ENCODE assay signal across 8 mouse cellular contexts in the genomic region with DNA sequence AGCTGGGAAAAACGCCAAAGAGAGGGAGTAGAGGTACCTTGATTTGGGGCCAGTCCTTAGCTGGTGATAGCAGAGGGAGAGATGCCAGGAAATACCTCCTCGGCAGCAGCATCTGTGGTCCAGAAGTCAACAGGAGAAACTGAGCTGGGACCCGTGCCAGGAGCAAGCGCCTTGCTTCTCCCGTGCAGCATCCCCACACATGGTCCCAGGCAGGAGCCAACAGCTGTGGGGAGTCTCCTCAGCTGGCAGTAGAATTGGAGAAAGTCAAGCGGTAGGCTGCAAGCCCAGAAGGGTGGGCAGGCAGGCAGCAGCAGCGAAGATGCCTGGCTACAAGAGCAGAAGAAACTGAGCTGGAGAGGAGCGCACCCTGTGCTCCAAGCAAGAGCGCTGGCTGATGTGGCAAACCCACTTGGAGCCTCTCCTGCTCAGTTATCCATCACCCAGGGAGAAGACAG. TPM values are rescaled to one million over a fixed set of nuclear protein-coding genes. Genes with fewer than 3 reads are reported as not detected.
DNase-seq lines count a peak whose midpoint lies in the region; ATAC-seq and TF ChIP-seq lines count a peak whose summit lies in the region.

TSS of gene Gpr88 (minus strand) at position 427 of the 455 bp plus-strand sequence.

- no peak for TF ChIP-seq CTCF in forebrain, postnatal 0 days (IDR thresholded peaks at IDR 0.05; ENCODE audit: low read depth)
- TF ChIP-seq CTCF in lung, adult 2 months (IDR thresholded peaks at IDR 0.05; ENCODE audit: insufficient read depth, low read length), result no peak

- peak; percentile 77 for ATAC-seq in forebrain, postnatal 0 days
- no peak for ATAC-seq in megakaryocyte progenitor cell, adult 5-6 weeks (replicated peaks; ENCODE audit: poor library complexity)

- no peaks in the 10 kb centered on the region for H3K36me3 ChIP-seq in forebrain, postnatal 0 days (ENCODE audit: insufficient read depth)

- peak; percentile 93 for DNase-seq in 3T3-L1 (ENCODE audit: low read depth, low spot score)
- DNase-seq in cerebellum, adult 18-20 months, result peak; percentile 7 to 23
- DNase-seq in forebrain, postnatal 0 days, result peak; percentile 85
- peak; percentile 61 to 64 for DNase-seq in heart, postnatal 36 days
- DNase-seq in layer of hippocampus, postnatal 10 days (ENCODE audit: low spot score in 2 of 2), result peak; percentile 50 to 65
- DNase-seq in lung, adult 2 months, result peak; percentile 37
- peak; percentile 61 for DNase-seq in ovary, postnatal 14 days (ENCODE audit: low spot score)

- peak within 1 kb of the TSS; percentile 48 for H3K4me3 ChIP-seq in forebrain, postnatal 0 days (ENCODE audit: low read depth, low read length)
- peak within 1 kb of the TSS; percentile 46 for H3K4me3 ChIP-seq in lung, adult 2 months (replicated peaks; ENCODE audit: extremely low read depth, low read depth, low read length)

- H3K4me2 ChIP-seq in forebrain, postnatal 0 days (ENCODE audit: low read depth), result peak within 1 kb of the TSS; percentile 98

- peak within 1 kb of the TSS; percentile 67 for H3K9ac ChIP-seq in forebrain, postnatal 0 days

- no peaks in the 10 kb centered on the region for H3K27me3 ChIP-seq in forebrain, postnatal 0 days (ENCODE audit: insufficient read depth, low read length)

- H3K4me1 ChIP-seq in forebrain, postnatal 0 days (ENCODE audit: insufficient read depth), result no peaks in the 10 kb centered on the region
- peaks cover 6% of the 10 kb centered on the region; the same call in 1 of the 2 replicates for H3K4me1 ChIP-seq in lung, adult 2 months (ENCODE audit: control insufficient read depth, insufficient read depth, low read length)

- no peaks in the 10 kb centered on the region for H3K9me3 ChIP-seq in forebrain, postnatal 0 days (ENCODE audit: low read length)

- WGBS in forebrain, postnatal 0 days, result 1% methylated on average over 9 of the region's 9 CpGs
- WGBS in lung, adult 2 months, result 9% methylated on average over 9 of the region's 9 CpGs

- intact Hi-C loops in heart, postnatal 36 days (cut with DNase I), result loop anchor here (5.0 kb wide), 1 partner anchor 126 kb away; the partner anchor contains the start of gene Vcam1

- no peak for TF ChIP-seq POLR2A in lung, adult 2 months (IDR thresholded peaks at IDR 0.05; ENCODE audit: borderline replicate concordance, extremely low read depth, low read depth, low read length)

- peak within 1 kb of the TSS; percentile 83 for H3K27ac ChIP-seq in forebrain, postnatal 0 days (ENCODE audit: low read depth, low read length)

RNA-seq across cellular contexts. Expression of gene Gpr88, which starts in this region (rescaled TPM):
- total RNA-seq in forebrain, postnatal 0 days (2014; rRNA removed), result 33.6 and 54.7 TPM in 2 replicates
- polyA plus RNA-seq in forebrain, postnatal 0 days (2015; fragmentation: Nextera tagmentation; extraction: Ambion mirVana), result 15.2 and 20.5 TPM in 2 replicates
- under 1 TPM; 0.14 TPM for total RNA-seq in heart, postnatal 36 days (2021)
- total RNA-seq in layer of hippocampus, postnatal 10 days (2021), result 1 to 10 TPM; 4.3 to 4.5 TPM
- polyA plus RNA-seq in lung, adult 2 months (2012; rRNA removed), result 1.9 and 3.6 TPM in 2 replicates
- total RNA-seq in megakaryocyte progenitor cell, adult 5-6 weeks (2015), result not detected in 2 replicates
- total RNA-seq in megakaryocyte progenitor cell, adult 5-6 weeks (2017), result not detected in 2 replicates

Comparison
In these comparisons a context has a peak if more than half of its experiments do, and no peak if none do; other contexts are left out.
1. RNA of gene Gpr88 (total RNA-seq): 33.6 to 54.7 TPM in forebrain, postnatal 0 days and 4.3 to 4.5 TPM in layer of hippocampus, postnatal 10 days; 0.14 TPM in heart, postnatal 36 days and not detected in megakaryocyte progenitor cell, adult 5-6 weeks; every median in the first group is over 4 times any median in the second.
2. Peak in DNase-seq in heart, postnatal 36 days; RNA of the gene not detected or under 1 TPM.
3. DNase-seq: peak in every context shown above with its lines; median percentile 93 in 3T3-L1; 85 in forebrain, postnatal 0 days; 62 in heart, postnatal 36 days; 61 in ovary, postnatal 14 days; 58 in layer of hippocampus, postnatal 10 days; 37 in lung, adult 2 months; 15 in cerebellum, adult 18-20 months.